Mouse (Mus musculus): ENCODE data around the gene Maco1. TPM values are rescaled to one million over a fixed set of nuclear protein-coding genes. Genes with fewer than 3 reads are reported as not detected.

Maco1 gene
- polyA plus RNA-seq, 1 experiment from 2014 or later, result 48.2 TPM

- H3K4me1 ChIP-seq (replicated peaks), result peaks cover 28% of the 10 kb centered on the region
- no peaks in the 10 kb centered on the region for H3K9me3 ChIP-seq
- no peak overlapping the region for H3K27ac ChIP-seq
- H3K27me3 ChIP-seq (ENCODE audit: insufficient read depth, poor library complexity, severe bottlenecking), result peaks cover 14% of the 10 kb centered on the region
- no peak overlapping the region for H3K4me3 ChIP-seq
- 85% methylated on average over 6 of the region's 6 CpGs for WGBS
- DNase-seq (ENCODE audit: low spot score), result no peak
- no peaks in the 10 kb centered on the region for H3K36me3 ChIP-seq
Observed at GRCm38 (mm10) chr4:134774126-134774525, 79.0 kb downstream of the Maco1 start.

GRCm38 (mm10) chr4:134772805-134773674 lies 80.1 kb downstream of the Maco1 start:
- H3K27ac ChIP-seq, result 0 out of 2 replicates have a peak overlapping the region, but pooled peaks have one; percentile 24
- peaks cover 25% of the 10 kb centered on the region for H3K27me3 ChIP-seq (ENCODE audit: insufficient read depth, poor library complexity, severe bottlenecking)
- 51% methylated on average over 4 of the region's 4 CpGs for WGBS
- H3K4me1 ChIP-seq (replicated peaks), result peaks cover 32% of the 10 kb centered on the region
- H3K36me3 ChIP-seq, result no peaks in the 10 kb centered on the region
- H3K4me3 ChIP-seq, result no peak overlapping the region
- H3K9me3 ChIP-seq, result no peaks in the 10 kb centered on the region
- no peak for DNase-seq (ENCODE audit: low spot score)

- Histone ChIP-seq H3K36me3 (no peaks in the 10 kb centered on the region), H3K9me3 (no peaks in the 10 kb centered on the region), H3K27ac (no peak overlapping the region), H3K27me3 (ENCODE audit: insufficient read depth, poor library complexity, severe bottlenecking) (peaks cover 55% of the 10 kb centered on the region), H3K4me3 (no peak overlapping the region), H3K4me1 (replicated peaks) (peaks cover 54% of the 10 kb centered on the region)
- 79% methylated on average over 7 of the region's 7 CpGs for WGBS
- no peak for DNase-seq (ENCODE audit: low spot score)
Observed at GRCm38 (mm10) chr4:134769891-134770290, 83.3 kb downstream of the Maco1 start.

DNA sequence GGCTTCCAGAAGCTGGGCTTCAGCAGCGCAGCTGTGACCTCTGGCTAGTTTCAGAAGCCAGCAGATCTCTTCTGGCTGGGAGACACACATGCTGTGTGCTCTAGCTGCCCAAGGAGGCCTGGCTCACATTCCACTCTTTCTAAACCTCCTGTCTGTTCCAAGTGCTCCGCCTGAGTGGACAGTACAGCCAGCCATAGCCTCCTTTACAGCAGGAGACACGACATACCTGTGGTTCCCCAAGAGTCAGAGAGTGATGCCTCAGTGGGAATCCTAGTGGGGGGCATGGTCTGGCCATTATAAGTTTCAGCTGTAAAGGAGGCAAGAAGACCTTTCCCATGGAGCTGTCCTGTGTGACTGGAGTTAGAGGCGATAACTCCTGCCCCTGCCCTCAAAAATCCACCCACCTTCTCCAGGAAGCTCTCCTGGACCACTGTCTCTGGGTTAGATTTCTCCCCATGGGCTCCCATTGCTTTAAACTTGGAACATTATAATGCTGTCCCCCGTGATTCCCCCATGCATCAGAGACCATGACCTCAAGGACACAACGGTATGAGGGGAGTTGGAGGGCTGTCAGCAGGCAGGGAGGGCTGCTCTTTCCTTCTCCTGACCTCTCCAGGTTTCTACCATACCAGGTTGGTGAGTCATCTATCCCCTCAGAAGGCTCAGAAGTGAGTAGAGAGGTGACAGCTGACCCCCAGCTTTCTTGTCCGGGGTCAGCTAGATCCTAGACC lies 83.9 kb downstream of the Maco1 start:
- DNase-seq (ENCODE audit: low spot score), result no peak
- Histone ChIP-seq H3K27me3 (ENCODE audit: insufficient read depth, poor library complexity, severe bottlenecking) (peaks cover 60% of the 10 kb centered on the region), H3K27ac (no peak overlapping the region), H3K4me3 (no peak overlapping the region), H3K9me3 (no peaks in the 10 kb centered on the region), H3K36me3 (no peaks in the 10 kb centered on the region), H3K4me1 (replicated peaks) (peaks cover 60% of the 10 kb centered on the region)
- 64% methylated on average over 7 of the region's 7 CpGs for WGBS

DNA sequence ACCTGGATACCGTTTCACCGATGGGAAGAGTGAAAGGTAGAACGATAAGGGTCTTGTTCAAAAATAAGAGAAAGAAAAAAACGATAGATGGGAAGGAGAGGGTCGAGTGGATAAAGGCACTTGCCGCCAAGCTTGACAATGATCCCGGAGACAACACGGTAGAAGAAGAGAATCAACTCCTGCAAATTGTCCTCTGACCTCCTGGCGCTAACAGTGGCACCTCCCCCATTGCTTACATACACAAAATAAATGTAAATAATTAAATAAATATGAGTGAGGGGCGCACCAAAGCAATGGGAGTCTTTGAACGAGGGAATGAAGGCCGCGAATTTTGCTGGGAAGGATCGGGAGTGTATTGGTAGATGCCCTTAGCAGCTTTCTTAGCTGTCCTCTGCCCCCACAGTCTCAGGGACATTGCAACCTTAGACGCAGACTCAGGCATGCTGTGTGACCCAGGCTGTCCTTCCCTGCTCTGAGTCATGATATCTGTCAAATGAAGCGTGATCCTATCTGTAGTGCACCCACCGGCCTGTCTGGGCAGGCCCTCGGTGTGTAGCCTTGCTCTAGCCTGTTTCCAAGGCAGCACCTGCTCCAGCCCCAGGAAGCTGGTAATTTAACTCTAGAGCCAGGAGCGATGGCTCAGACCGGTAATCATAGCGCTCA lies 84.8 kb downstream of the Maco1 start:
- WGBS, result 10% methylated on average over 21 of the region's 21 CpGs
- Histone ChIP-seq H3K27ac (peak overlapping the region; percentile 85), H3K27me3 (ENCODE audit: insufficient read depth, poor library complexity, severe bottlenecking) (peaks cover 64% of the 10 kb centered on the region), H3K4me1 (replicated peaks) (peaks cover 65% of the 10 kb centered on the region), H3K36me3 (no peaks in the 10 kb centered on the region), H3K4me3 (peak overlapping the region; percentile 74), H3K9me3 (no peaks in the 10 kb centered on the region)
- no peak for DNase-seq (ENCODE audit: low spot score)

GRCm38 (mm10) chr4:134767426-134768225 lies 85.5 kb downstream of the Maco1 start, which contains the start of gene Ldlrap1:
TSS of gene Ldlrap1 (minus strand) at chr4:134768024.
- no peaks in the 10 kb centered on the region for H3K9me3 ChIP-seq
- H3K36me3 ChIP-seq, result no peaks in the 10 kb centered on the region
- DNase-seq (ENCODE audit: low spot score), result peak; percentile 72
- H3K27me3 ChIP-seq (ENCODE audit: insufficient read depth, poor library complexity, severe bottlenecking), result peaks cover 64% of the 10 kb centered on the region
- peak within 1 kb of the TSS; percentile 74 for H3K4me3 ChIP-seq
- H3K4me1 ChIP-seq (replicated peaks), result peaks cover 58% of the 10 kb centered on the region
- under 1% methylated on average over 80 of the region's 80 CpGs for WGBS
- H3K27ac ChIP-seq, result peak within 1 kb of the TSS; percentile 85

- H3K4me3 ChIP-seq, result peak overlapping the region; percentile 74
- H3K27ac ChIP-seq, result peak overlapping the region; percentile 85
- H3K36me3 ChIP-seq, result no peaks in the 10 kb centered on the region
- no peaks in the 10 kb centered on the region for H3K9me3 ChIP-seq
- peaks cover 64% of the 10 kb centered on the region for H3K27me3 ChIP-seq (ENCODE audit: insufficient read depth, poor library complexity, severe bottlenecking)
- no peak for DNase-seq (ENCODE audit: low spot score)
- WGBS, result under 1% methylated on average over 23 of the region's 23 CpGs
- peaks cover 57% of the 10 kb centered on the region for H3K4me1 ChIP-seq (replicated peaks)
Observed at GRCm38 (mm10) chr4:134766904-134767425, 86.2 kb downstream of the Maco1 start.

DNA sequence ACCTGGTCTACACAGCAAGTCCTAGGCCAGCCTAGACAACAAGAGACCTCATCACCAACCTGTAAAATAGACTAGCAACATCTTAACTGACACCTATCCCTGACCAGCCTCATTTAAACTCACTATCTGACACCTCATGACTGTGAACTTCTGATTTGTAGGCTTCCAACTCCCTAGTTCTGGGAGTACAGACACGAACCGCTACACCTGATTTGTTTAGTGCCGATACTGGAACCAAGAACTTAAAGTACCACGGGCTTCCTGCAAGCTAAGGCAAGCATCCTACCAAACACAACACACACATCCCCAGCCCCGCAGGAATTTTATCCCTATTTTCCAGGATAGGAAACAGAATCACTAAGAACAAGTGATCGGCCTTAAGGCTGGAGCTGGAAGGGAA lies 86.9 kb downstream of the Maco1 start:
- WGBS, result 73% methylated on average over 6 of the region's 6 CpGs
- Histone ChIP-seq H3K27me3 (ENCODE audit: insufficient read depth, poor library complexity, severe bottlenecking) (peaks cover 64% of the 10 kb centered on the region), H3K27ac (no peak overlapping the region), H3K9me3 (no peaks in the 10 kb centered on the region), H3K4me1 (replicated peaks) (peaks cover 57% of the 10 kb centered on the region), H3K36me3 (no peaks in the 10 kb centered on the region), H3K4me3 (peak overlapping the region; percentile 74)
- DNase-seq (ENCODE audit: low spot score), result no peak

GRCm38 (mm10) chr4:134764333-134764732 lies 88.8 kb downstream of the Maco1 start:
- H3K36me3 ChIP-seq, result no peaks in the 10 kb centered on the region
- H3K27me3 ChIP-seq (ENCODE audit: insufficient read depth, poor library complexity, severe bottlenecking), result peaks cover 52% of the 10 kb centered on the region
- no peaks in the 10 kb centered on the region for H3K9me3 ChIP-seq
- H3K27ac ChIP-seq, result no peak overlapping the region
- H3K4me3 ChIP-seq, result no peak overlapping the region
- H3K4me1 ChIP-seq (replicated peaks), result peaks cover 72% of the 10 kb centered on the region
- no peak for DNase-seq (ENCODE audit: low spot score)
- WGBS, result 83% methylated on average over 3 of the region's 3 CpGs

DNA sequence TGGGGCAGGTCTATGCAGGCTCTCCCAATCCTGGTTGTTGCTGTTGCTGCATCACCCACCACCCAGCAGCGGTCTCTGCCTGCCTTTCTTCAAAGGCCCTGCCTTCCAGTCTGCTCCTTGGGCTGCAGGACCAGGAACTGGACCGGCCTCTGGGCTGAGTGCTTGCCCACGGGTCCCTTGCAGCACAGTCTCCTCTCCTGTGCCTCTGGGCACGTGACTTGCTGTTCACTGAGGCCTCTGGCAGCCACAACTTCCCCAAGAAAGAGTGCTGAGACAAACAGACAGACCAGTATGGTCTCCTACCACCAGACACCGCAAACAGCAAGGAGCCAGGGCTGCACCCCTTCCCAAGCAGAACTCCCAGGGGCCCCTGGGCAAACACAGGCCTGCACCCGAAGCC lies 90.8 kb downstream of the Maco1 start:
- Histone ChIP-seq H3K36me3 (no peaks in the 10 kb centered on the region), H3K4me1 (replicated peaks) (peaks cover 68% of the 10 kb centered on the region), H3K27ac (peak overlapping the region; percentile 37; the same call in 1 of the 2 replicates), H3K4me3 (no peak overlapping the region), H3K27me3 (ENCODE audit: insufficient read depth, poor library complexity, severe bottlenecking) (peaks cover 34% of the 10 kb centered on the region), H3K9me3 (no peaks in the 10 kb centered on the region)
- no peak for DNase-seq (ENCODE audit: low spot score)
- 82% methylated on average over 6 of the region's 6 CpGs for WGBS

DNA sequence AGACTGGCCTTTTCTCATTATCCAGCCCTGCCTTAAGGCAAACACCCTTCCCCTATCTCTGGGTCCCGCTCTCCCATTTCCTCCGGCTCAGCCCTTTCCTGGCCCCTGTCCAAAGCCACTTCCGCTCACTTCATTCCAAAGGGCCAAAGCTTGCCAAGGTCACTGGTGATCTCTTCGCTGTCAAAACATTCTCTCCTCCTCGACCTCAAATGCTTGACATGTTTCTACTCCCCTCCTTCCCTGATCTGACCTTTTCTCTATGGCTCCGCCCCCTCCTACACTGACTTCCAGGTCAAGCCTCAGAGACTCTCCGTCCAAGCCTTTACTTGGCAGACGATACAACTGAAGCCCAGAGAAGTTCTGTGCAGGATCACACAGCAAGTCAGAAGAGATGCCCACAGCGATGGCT lies 92.3 kb downstream of the Maco1 start:
- Histone ChIP-seq H3K4me1 (replicated peaks) (peaks cover 69% of the 10 kb centered on the region), H3K27me3 (ENCODE audit: insufficient read depth, poor library complexity, severe bottlenecking) (peaks cover 18% of the 10 kb centered on the region), H3K36me3 (no peaks in the 10 kb centered on the region), H3K9me3 (no peaks in the 10 kb centered on the region), H3K27ac (no peak overlapping the region), H3K4me3 (no peak overlapping the region)
- no peak for DNase-seq (ENCODE audit: low spot score)
- WGBS, result 60% methylated on average over 9 of the region's 9 CpGs

GRCm38 (mm10) chr4:134760281-134760680 lies 92.9 kb downstream of the Maco1 start:
- DNase-seq (ENCODE audit: low spot score), result no peak
- H3K27ac ChIP-seq, result 0 out of 2 replicates have a peak overlapping the region, but pooled peaks have one; percentile 9
- H3K27me3 ChIP-seq (ENCODE audit: insufficient read depth, poor library complexity, severe bottlenecking), result peaks cover 13% of the 10 kb centered on the region
- 78% methylated on average over 6 of the region's 6 CpGs for WGBS
- H3K36me3 ChIP-seq, result no peaks in the 10 kb centered on the region
- no peaks in the 10 kb centered on the region for H3K9me3 ChIP-seq
- H3K4me1 ChIP-seq (replicated peaks), result peaks cover 70% of the 10 kb centered on the region
- no peak overlapping the region for H3K4me3 ChIP-seq
